Mouse (Mus musculus): Measurements from ENCODE around the gene Nedd9.

- TF ChIP-seq BHLHE40 (IDR thresholded peaks at IDR 0.05; ENCODE audit: low read depth, low read length) = no peak
- TF ChIP-seq CTCF (conservative IDR thresholded peaks at IDR 0.05 in 1 of 2, IDR thresholded peaks at IDR 0.05 in 1 of 2; ENCODE audit: low read depth in 2 of 2, low read length in 2 of 2) = no peak
- no peak for TF ChIP-seq MYC (IDR thresholded peaks at IDR 0.05; ENCODE audit: low read depth, low read length)
- TF ChIP-seq HCFC1 (IDR thresholded peaks at IDR 0.05; ENCODE audit: low read depth, low read length) = no peak
These were observed 141.9 kb downstream of the Nedd9 start for GRCm38 (mm10) chr13:41345306-41345705.
